Mouse (Mus musculus) hindbrain, embryonic 14.5 days (tissue): ENCODE data around the gene Usp29. TPM values are rescaled to one million over a fixed set of nuclear protein-coding genes. Genes with fewer than 3 reads are reported as not detected.
A peak's percentile ranks its signal among the peaks of the same experiment; 100 is the strongest.

Experiments used
- ATAC-seq: fragments of 200-750 bp; cut with Nextera tagmentation; 2 replicates; pipeline ENCODE4 v1.8.0; 2017; ENCODE audit warnings: moderate number of reproducible peaks, mild to moderate bottlenecking, moderate TSS enrichment, moderate library complexity; ENCODE audit not compliant: low FRiP score
- DNase-seq: peaks from one replicate; pipeline ENCODE4 v3.0.0-alpha.2; 2015; ENCODE audit warnings: low spot score
- H3K27ac ChIP-seq: fragments of 300-500 bp; sonication (generic); 2 replicates; pipeline ENCODE4 v1.5.1; 2014; ENCODE audit warnings: mild to moderate bottlenecking, moderate library complexity
- H3K27me3 ChIP-seq: fragments of 300-500 bp; sonication (generic); 2 replicates; pipeline ENCODE4 v1.6.1; 2014; ENCODE audit warnings: mild to moderate bottlenecking, low read length, mixed read lengths; ENCODE audit not compliant: control insufficient read depth, insufficient read depth
- H3K36me3 ChIP-seq: fragments of 300-500 bp; sonication (generic); replicated peaks from 2 replicates; pipeline ENCODE4 v1.6.1; 2014; ENCODE audit not compliant: control insufficient read depth, insufficient read depth
- H3K4me1 ChIP-seq: fragments of 300-500 bp; sonication (generic); replicated peaks from 2 replicates; pipeline ENCODE4 v1.6.1; 2014; ENCODE audit warnings: antibody characterized with exemption, low read length, mixed read lengths; ENCODE audit not compliant: control insufficient read depth, insufficient read depth
- H3K4me2 ChIP-seq: fragments of 300-500 bp; sonication (generic); replicated peaks from 2 replicates; pipeline ENCODE4 v1.6.1; 2014; ENCODE audit warnings: mild to moderate bottlenecking, moderate library complexity
- H3K4me3 ChIP-seq: fragments of 300-500 bp; sonication (generic); replicated peaks from 2 replicates; pipeline ENCODE4 v1.5.1; 2014; ENCODE audit warnings: mild to moderate bottlenecking, low read length
- H3K9ac ChIP-seq: fragments of 300-500 bp; sonication (generic); 2 replicates; pipeline ENCODE4 v1.6.1; 2014
- H3K9me3 ChIP-seq: fragments of 300-500 bp; sonication (generic); 2 replicates; pipeline ENCODE4 v1.6.1; 2016; ENCODE audit warnings: low read length; ENCODE audit not compliant: control insufficient read depth
- WGBS: fragments of 180-500 bp; shearing (Covaris S2); extraction: QIAGEN DNeasy Blood & Tissue Kit; methylation state at CpG from one replicate; pipeline ENCODE4 v1.1.7; 2014; 5-methylcytosine and 5-hydroxymethylcytosine counted together
- polyA plus RNA-seq: library from polyadenylated mRNA; unstranded; fragments of >200 nt; fragmentation: Nextera tagmentation; extraction: Ambion mirVana; gene quantifications from 2 replicates; pipeline ENCODE4 v1.2.1, GENCODE M21; 2014

Usp29 gene
- polyA plus RNA-seq, 1 experiment from 2014 or later: 29.4 TPM

DNA sequence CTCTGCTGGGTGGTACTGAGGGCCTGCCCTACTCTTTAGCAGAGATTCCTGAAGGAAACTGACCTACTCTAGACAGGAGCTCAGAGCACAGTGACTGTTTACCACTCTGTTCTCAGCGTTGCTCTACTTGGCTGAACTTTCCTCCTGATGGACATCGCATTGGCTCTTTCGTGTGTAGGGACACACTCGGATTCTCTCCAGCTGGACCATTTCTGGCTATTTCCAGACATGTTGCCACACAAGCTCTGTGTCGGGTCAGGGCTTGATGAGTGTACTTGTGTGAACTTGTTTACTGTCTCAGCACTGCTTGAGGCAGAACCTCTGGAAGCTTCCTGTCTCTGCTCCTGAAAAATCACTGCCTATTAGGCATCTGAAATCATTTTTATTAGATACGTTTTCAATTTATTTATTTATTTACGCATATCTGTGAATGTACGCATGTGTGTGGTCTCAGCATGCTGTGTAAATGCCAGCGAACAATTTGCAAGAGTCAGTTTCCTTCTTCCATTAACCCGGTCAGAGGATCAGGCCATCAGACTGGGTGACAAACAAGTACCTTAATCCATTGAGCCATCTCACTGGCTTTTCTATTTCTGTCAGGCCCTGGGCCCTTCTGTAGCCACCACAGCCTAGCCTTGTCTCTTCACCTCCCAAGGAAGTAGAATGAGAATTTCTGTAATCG is 95.7 kb downstream of the Usp29 start:
- Histone ChIP-seq H3K4me1 (0 out of 2 replicates have a peak, but pooled peaks cover 5% of the 10 kb centered on the region), H3K9me3 (no peaks in the 10 kb centered on the region), H3K9ac (no peak overlapping the region), H3K4me2 (no peak overlapping the region), H3K27me3 (no peaks in the 10 kb centered on the region), H3K27ac (no peak overlapping the region), H3K4me3 (no peak overlapping the region), H3K36me3 (no peaks in the 10 kb centered on the region)
- ATAC-seq (no peak), DNase-seq (no peak)
- 90% methylated on average over 11 of the region's 11 CpGs for WGBS

GRCm38 (mm10) chr7:6829148-6829547 is 98.8 kb downstream of the Usp29 start:
- H3K27ac ChIP-seq: peak overlapping the region; percentile 71
- H3K36me3 ChIP-seq: no peaks in the 10 kb centered on the region
- no peak overlapping the region for H3K9ac ChIP-seq
- H3K4me1 ChIP-seq: 0 out of 2 replicates have a peak, but pooled peaks cover 5% of the 10 kb centered on the region
- 0 out of 2 replicates have a peak, but pooled peaks have one; percentile 51 for ATAC-seq
- DNase-seq: peak; percentile 52
- H3K27me3 ChIP-seq: no peaks in the 10 kb centered on the region
- no peaks in the 10 kb centered on the region for H3K9me3 ChIP-seq
- no peak overlapping the region for H3K4me2 ChIP-seq
- 6% methylated on average over 2 of the region's 2 CpGs for WGBS
- no peak overlapping the region for H3K4me3 ChIP-seq

- no peaks in the 10 kb centered on the region for H3K9me3 ChIP-seq
- no peak overlapping the region for H3K4me3 ChIP-seq
- no peak overlapping the region for H3K4me2 ChIP-seq
- H3K27me3 ChIP-seq: no peaks in the 10 kb centered on the region
- peaks cover 11% of the 10 kb centered on the region; the same call in 1 of the 2 replicates for H3K4me1 ChIP-seq
- peak; percentile 51; the same call in 1 of the 2 replicates for ATAC-seq
- H3K27ac ChIP-seq: peak overlapping the region; percentile 64
- no peak overlapping the region for H3K9ac ChIP-seq
- 39% methylated on average over 5 of the region's 5 CpGs for WGBS
- H3K36me3 ChIP-seq: no peaks in the 10 kb centered on the region
- DNase-seq: no peak
Measured at GRCm38 (mm10) chr7:6834950-6835349, 104.6 kb downstream of the Usp29 start.

- no peaks in the 10 kb centered on the region for H3K36me3 ChIP-seq
- H3K4me1 ChIP-seq: peaks cover 11% of the 10 kb centered on the region; the same call in 1 of the 2 replicates
- peak overlapping the region; percentile 64 for H3K27ac ChIP-seq
- no peaks in the 10 kb centered on the region for H3K9me3 ChIP-seq
- no peaks in the 10 kb centered on the region for H3K27me3 ChIP-seq
- peak; percentile 45 for DNase-seq
- no peak overlapping the region for H3K4me2 ChIP-seq
- WGBS: 25% methylated on average over 5 of the region's 5 CpGs
- ATAC-seq: peak; percentile 85
- H3K4me3 ChIP-seq: no peak overlapping the region
- no peak overlapping the region for H3K9ac ChIP-seq
Measured at GRCm38 (mm10) chr7:6835351-6835750, 105.0 kb downstream of the Usp29 start.

DNA sequence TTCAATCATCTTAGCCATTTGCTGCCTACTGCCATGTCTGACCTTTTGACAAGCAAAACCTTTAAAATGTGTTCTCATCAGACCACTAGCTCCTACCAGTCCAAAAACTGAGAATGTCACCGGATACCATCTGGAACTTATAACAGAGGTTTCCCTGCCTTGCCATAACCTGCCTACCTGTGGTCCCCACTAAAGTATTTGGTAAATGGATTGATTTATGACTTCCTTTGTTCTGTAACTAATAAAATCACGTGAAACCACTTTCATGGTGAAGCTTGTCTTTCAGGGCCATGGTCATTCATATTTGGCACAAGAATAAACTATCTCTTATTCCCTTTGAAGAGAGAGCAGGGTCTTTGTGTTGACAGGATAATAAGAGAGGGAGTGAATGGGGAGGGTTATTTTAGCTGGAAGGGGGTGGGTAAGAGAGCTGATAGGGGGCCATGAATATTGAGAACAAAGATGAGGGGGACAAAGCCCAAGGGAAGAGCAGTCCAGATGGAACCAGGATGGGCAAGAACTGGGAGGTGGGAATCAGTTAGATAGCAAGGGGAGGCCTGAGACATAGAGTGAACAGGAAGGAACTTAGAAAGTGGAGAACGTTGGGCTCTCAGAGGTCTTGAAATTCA is 107.0 kb downstream of the Usp29 start:
- DNase-seq: no peak
- no peaks in the 10 kb centered on the region for H3K9me3 ChIP-seq
- WGBS: 72% methylated on average over 3 of the region's 3 CpGs
- H3K9ac ChIP-seq: no peak overlapping the region
- H3K27me3 ChIP-seq: no peaks in the 10 kb centered on the region
- H3K27ac ChIP-seq: no peak overlapping the region
- ATAC-seq: no peak
- H3K4me3 ChIP-seq: no peak overlapping the region
- peaks cover 11% of the 10 kb centered on the region for H3K4me1 ChIP-seq
- no peak overlapping the region for H3K4me2 ChIP-seq
- no peaks in the 10 kb centered on the region for H3K36me3 ChIP-seq

DNA sequence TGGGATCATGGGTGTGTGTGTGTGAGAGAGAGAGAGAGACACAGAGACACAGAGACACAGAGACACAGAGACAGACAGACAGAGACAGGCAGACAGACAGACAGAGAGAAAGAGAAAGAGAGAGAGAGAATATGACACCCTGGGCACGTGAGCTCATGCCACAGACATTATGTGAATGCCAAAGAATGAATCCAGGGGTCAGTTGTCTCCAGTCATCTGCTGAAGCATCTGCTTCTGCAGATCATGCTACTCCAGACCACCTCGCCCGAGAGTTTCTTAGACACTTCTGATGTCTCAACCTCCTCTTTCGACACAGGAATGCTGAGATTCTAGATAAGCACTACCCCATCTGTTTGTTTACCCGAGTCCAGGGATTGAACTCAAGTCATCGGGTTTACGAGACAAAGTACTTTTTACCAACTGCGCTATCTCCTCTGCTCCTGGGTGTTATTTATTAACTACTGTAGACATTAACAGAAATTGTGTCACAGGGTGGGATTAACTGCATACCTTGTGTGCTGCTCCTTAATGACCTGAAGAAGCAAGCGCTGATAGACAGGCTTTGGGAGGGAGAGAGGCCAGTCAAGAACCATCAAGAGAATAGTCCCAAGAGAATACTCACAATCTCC is 107.7 kb downstream of the Usp29 start:
- ATAC-seq: no peak
- 90% methylated on average over 9 of the region's 9 CpGs for WGBS

GRCm38 (mm10) chr7:6840860-6841259 is 110.5 kb downstream of the Usp29 start:
- DNase-seq (peak; percentile 58), ATAC-seq (peak; percentile 72)
- Histone ChIP-seq H3K9ac (no peak overlapping the region), H3K27me3 (no peaks in the 10 kb centered on the region), H3K36me3 (no peaks in the 10 kb centered on the region), H3K27ac (no peak overlapping the region), H3K4me3 (no peak overlapping the region), H3K4me2 (no peak overlapping the region), H3K4me1 (no peaks in the 10 kb centered on the region; the same call in 1 of the 2 replicates), H3K9me3 (no peaks in the 10 kb centered on the region)
- WGBS: 64% methylated on average over 5 of the region's 5 CpGs

More for the DNA sequence above, 107.7 kb downstream of the Usp29 start:
- Histone ChIP-seq H3K4me1 (peaks cover 11% of the 10 kb centered on the region), H3K27me3 (no peaks in the 10 kb centered on the region), H3K4me3 (no peak overlapping the region), H3K9ac (no peak overlapping the region), H3K4me2 (no peak overlapping the region), H3K27ac (no peak overlapping the region), H3K36me3 (no peaks in the 10 kb centered on the region), H3K9me3 (no peaks in the 10 kb centered on the region)
- no peak for DNase-seq

GRCm38 (mm10) chr7:6849495-6849894 is 119.1 kb downstream of the Usp29 start:
- Histone ChIP-seq H3K4me1 (peaks cover 14% of the 10 kb centered on the region), H3K27ac (no peak overlapping the region)
- no peak for ATAC-seq

DNA sequence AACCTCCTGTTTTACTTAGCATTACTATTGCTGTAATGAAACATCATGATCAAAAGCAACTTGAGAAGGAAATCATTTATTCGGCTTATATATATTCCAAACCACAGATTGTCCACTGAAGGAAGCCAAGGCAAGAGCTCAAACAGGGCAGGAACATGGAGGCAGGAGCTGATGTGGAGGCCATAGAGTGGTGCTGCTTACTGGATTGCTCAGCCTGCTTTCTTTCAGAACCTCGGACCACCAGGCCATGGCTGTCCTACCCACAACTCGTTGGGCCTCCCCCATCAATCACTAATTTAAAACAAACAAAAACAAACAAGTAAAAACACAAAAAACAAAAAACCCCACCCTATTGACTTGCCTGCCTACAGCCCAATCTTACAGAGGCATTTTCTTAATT is 119.9 kb downstream of the Usp29 start:
- H3K4me1 ChIP-seq: peaks cover 14% of the 10 kb centered on the region
- H3K36me3 ChIP-seq: no peaks in the 10 kb centered on the region
- H3K27ac ChIP-seq: no peak overlapping the region
- H3K4me2 ChIP-seq: no peak overlapping the region
- H3K9me3 ChIP-seq: no peaks in the 10 kb centered on the region
- no peak overlapping the region for H3K9ac ChIP-seq
- H3K4me3 ChIP-seq: no peak overlapping the region
- no peaks in the 10 kb centered on the region for H3K27me3 ChIP-seq
- 91% methylated on average over 3 of the region's 3 CpGs for WGBS
- ATAC-seq (no peak), DNase-seq (no peak)

More at GRCm38 (mm10) chr7:6849495-6849894, 119.1 kb downstream of the Usp29 start:
- Histone ChIP-seq H3K27me3 (no peaks in the 10 kb centered on the region), H3K9me3 (no peaks in the 10 kb centered on the region), H3K9ac (no peak overlapping the region), H3K36me3 (no peaks in the 10 kb centered on the region), H3K4me3 (no peak overlapping the region), H3K4me2 (no peak overlapping the region)
- no peak for DNase-seq
- WGBS: 93% methylated on average over 3 of the region's 3 CpGs
